Mouse (Mus musculus): ENCODE measurements around the gene Fh1. TPM values are rescaled to one million over a fixed set of nuclear protein-coding genes. Genes with fewer than 3 reads are reported as not detected.

Fh1 gene
- polyA plus RNA-seq (2012), result 27.3 and 36.3 TPM in 2 replicates

DNA sequence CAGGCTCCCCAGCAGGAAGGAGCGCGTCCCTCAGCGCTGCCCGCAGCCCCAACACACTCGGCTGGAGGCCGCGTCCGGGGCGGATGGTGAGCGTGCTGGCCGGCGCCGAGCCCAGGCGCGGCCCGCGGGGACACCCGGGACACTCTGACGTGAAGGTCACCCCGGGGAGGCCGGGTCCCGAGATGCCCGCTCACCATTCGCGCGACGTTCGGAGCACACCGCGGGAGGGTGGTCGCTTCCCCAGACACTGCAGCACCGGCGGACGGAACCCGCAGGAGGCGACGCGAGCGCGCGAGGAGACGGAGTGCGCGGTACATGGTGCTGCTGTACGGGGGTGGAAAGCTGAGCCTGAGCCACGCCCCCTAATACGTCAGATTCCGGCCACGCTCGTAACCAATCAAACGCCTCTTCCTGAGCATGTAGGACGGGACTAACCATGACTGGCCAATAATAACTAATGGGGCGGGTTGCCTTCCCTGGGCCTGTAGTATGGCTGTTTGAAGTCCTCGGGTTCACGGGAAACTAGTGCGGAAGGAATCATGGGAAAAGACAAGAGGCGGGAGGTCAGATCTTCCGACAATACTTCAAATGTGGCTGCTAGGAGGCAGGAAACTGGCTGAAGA, at the start of gene Fh1:
Gene Fh1, minus strand, starts transcription at position 379 of the 623 bp plus-strand sequence.
- TF ChIP-seq GATA1 (IDR thresholded peaks at IDR 0.05; ENCODE audit: low read length), result no peak

DNA sequence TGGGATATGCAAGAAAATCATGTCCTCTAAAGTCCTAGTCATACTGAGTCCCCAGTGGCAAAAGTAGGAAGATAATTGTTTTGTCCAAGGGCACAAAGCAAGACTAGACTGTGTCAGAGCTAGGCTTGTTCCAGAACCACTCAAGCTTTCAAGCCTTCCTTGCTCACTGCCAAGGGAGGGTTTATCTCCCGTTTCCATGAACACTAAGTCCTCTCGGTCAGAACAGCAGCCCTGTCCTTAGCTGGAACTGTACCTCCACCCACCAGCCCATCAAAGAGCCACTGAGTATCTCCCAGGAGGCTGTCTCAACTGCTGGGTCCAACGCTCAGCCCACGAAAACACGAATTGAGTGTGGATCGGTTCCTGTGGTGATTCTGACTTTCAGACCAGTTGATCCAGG, 49.7 kb upstream of the Fh1 start:
- no peak for TF ChIP-seq GATA1 (IDR thresholded peaks at IDR 0.05; ENCODE audit: low read length)

DNA sequence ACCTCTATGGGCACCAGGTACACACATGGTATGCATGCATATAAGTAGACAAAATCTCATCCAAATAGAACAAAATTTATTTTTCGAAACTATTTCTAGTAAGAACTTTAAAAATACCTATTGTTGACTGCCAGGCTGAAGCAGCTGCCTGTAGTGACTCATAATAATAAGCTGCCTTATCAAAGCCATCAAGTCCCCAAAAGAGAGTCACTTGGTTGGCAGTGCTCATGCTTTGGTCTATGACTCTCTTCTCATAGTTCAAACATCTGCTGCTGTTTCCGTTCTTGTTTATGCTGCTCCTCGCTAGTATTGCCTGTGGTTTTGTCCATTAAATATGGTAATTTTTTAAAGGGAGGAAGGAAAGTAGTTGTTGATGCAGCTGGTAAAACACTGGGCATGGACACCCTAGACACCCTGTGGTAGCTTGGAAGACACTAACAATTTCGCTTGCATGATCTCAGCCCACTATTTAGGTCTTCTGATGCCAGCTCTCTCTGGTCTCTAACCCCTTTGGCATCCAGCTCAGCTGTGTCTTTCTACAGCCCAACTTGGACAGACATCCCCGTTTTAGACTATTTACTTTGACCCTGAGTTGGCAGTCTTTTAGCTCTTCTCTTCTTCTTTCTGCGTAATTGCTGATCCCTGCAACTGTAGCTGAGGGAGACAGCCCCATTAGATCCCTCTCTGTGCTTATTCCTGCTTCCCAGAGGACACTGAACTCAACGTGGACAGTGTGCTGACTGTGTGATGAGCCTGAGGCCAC, 48.3 kb upstream of the Fh1 start:
- TF ChIP-seq GATA1 (IDR thresholded peaks at IDR 0.05; ENCODE audit: low read length), result no peak

DNA sequence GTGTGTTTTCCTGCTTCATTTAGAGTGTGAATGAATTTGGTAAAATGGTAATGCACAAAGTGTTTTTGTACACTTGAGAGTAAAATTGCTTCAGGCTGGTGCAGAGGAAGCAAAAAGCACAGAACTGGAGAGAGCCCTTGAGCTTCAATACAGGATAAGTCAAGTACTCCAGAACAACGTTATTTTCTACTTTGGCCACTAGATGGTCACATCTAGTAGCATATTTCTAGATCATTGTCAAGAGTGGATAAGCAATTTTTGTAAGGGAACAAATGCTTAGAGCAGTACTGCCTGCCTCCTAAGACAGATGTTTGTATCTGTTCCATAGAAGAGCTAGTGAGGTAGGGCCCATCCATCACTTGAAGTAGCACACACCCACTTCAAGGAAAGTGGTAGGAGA, 46.2 kb upstream of the Fh1 start:
- no peak for TF ChIP-seq GATA1 (IDR thresholded peaks at IDR 0.05; ENCODE audit: low read length)

DNA sequence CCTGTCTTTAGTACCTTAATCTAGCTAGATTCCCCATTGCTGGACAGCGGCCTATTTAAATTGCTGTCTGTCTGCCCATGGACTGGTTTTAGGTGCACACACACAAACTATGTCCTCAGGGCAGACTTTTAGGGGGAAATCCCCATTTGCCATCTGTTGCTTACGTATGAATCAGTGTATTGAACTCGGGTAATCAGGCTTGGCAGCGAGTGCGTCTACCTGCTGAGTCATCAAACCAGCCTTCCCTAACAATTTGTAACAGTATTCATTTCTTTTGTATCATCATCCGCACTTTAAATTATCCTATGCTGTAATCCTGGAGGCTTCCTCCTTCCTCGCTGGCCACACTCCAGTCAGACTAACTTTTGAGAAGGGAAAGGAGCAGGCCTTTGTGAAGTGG, 44.6 kb upstream of the Fh1 start:
- no peak for TF ChIP-seq GATA1 (IDR thresholded peaks at IDR 0.05; ENCODE audit: low read length)

DNA sequence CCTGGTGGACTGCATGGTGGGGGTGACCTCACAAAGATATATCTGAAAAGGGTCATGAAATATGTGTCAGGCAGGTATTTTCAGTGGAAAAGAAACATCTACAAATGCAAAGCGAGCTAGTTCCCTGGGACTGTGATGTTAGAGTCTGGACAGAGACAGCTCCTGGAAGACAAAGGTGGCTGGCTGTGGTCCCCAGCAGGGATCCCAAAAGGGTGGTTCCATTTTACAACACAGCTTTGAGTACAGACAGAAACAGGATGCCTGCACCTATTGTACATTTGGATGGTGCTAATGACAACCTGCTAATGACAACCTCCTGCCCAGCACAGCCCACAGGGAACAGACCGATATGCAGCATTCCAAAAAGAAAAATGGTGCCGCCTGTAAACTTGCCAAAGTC, 44.0 kb upstream of the Fh1 start:
- TF ChIP-seq GATA1 (IDR thresholded peaks at IDR 0.05; ENCODE audit: low read length), result no peak

DNA sequence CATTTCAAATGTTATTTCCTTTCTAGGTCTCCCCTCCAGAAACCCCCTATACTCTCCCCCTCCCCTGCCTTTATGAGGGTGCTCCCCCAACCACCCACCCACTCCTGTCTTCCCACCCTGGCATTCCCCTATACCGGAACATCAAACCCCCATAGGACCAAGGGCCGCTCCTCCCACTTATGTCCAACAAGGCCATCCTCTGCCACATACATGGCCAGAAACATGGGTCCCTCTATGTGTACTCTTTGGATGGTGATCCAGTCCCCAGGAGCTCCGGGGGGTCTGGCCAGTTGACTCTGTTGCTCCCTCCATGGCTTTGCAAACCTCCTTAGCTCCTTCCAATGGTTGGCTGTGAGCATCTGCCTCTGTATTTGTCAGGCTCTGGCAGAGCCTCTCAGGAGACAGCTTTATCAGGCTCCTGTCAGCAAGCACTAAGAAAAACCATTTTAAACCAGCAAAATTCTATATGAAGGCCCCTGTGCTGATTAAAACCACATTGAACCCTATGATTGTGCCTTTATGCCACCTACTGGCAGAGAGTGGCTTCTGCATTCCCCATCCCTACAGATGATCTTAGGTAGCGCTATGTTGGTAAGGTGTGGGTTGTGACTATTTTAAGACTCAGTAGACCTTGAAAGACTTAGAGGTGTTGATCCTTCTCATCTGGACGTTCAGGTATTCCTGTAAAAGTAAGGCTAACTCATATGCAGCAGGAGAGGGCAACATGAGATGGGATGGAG, 43.4 kb upstream of the Fh1 start:
- no peak for TF ChIP-seq GATA1 (IDR thresholded peaks at IDR 0.05; ENCODE audit: low read length)

DNA sequence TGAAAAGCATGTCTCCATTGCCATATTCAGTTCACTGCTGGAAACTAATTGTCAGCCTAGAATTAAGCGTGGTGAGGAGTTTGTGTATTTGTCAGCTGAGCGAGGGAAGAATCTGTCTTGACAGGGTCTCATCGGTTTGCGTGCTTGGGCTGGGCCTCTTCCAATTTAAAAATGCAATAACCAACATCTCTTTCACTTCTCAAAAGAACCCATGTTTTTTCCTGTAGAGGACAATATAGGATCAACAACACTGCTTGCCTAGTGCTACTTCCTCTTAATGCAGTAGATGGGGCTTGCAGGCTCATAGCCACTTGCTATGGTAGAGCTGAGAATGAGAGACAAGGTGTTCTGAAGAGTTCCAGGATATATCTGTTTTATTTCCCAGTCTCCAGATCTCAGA, 34.5 kb upstream of the Fh1 start:
- no peak for TF ChIP-seq GATA1 (IDR thresholded peaks at IDR 0.05; ENCODE audit: low read length)

DNA sequence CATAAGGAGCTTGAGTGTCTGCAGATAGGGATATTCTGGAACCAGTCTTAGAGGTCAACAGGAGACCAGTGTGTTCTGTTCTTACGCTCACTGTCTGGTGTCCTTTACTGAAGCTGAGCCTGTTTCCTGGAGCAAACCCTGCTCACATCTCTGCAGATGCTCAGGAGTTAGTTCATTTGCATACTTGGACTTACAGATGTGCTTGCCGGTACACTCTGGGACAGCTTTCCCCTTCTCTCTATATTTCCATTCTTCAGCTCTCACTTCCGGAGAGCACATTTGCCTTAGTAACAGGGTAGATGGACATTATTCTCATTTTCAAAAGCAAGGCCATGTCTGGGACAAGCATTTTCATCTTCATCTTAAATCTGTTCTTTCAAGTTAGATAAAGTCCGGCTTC, 23.2 kb upstream of the Fh1 start:
- TF ChIP-seq GATA1 (IDR thresholded peaks at IDR 0.05; ENCODE audit: low read length), result no peak

DNA sequence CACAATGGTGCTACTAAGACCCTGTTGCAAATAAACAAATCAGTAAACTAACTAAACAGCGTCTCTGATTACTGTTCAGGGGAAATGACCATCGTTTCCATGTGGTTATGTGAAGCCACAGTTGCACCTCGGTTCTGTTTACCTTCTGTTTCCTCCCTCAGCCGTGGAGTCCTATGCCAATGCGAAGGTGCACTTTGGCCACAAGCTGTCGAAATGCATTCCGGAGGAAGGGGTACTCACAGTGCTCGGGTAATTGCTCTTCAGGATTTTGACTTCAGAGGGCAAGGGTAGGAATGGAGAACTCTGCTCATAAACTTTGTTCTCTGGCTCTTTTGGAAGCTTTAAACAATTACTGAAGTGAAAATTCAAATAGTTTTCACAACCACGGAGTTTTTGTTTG, 21.5 kb upstream of the Fh1 start:
- no peak for TF ChIP-seq GATA1 (IDR thresholded peaks at IDR 0.05; ENCODE audit: low read length)

DNA sequence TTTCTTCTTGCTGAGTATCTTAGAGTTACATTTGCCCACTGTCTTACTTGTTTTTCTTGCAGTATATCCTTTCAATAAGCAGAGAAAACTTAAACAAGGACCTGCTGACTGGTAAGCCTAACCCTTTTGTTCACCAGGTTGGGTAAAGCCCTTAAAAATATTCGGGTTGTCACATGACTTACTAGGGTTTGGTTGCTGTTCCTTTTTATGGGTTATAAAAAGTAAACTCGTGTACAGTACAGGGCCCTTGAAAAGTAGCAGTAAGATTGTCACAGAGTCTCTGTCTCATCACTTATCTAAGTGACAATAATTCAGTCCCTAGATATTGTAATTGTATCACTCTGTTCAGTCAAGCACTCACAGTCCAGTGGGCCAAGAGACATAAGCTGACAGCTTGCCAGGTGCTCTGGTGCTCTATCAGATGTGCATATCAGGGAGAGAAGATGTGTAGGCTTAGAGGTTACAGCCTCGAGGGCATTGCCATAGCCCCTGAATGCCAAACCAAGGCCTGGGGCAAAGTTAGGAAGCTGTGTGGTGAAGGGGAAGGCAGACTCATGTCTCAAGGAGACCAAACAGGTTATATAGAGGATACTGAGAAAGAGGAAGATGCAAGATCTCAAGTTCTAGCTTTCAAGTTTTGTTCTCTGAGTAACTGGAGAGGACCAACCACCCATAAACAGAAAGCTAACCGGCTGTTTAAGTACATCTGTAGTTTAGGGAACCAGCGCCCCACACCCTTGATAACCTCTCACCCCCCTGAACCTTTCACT, 18.2 kb upstream of the Fh1 start:
- TF ChIP-seq GATA1 (IDR thresholded peaks at IDR 0.05; ENCODE audit: low read length), result no peak

DNA sequence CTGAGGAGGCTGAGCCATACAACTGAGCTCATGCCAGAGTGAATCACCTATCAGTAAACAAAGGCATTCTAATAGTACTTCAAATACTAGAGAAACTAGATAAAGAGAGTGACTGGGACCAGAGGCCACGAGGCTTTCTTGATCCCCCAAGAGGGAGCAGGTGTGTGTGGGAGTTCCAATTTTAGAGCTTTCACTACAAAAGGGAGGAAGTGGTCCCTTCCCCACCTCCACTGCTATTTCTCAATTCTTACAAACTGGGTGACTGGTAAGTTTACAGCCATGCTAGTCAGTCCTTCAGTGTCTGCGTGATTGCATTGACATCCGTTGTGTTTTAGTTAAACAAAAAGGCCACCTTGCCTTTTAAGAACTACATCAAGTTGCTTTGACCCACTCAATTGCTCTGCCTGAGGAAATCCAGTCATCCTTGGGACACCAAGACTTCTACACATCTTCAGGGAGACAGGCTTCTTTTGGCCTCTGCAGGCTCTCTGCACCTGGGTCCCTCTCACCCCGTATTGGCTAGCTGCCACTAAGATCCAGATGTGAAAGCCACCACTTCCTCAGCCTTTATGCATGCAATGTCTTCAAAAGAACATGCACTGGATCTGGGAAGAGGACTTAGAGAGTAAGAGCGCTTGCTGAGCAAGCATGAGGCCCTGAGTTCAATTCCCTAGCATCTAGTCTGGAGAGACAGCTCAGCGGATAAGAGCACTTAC, 15.2 kb upstream of the Fh1 start:
- no peak for TF ChIP-seq GATA1 (IDR thresholded peaks at IDR 0.05; ENCODE audit: low read length)

DNA sequence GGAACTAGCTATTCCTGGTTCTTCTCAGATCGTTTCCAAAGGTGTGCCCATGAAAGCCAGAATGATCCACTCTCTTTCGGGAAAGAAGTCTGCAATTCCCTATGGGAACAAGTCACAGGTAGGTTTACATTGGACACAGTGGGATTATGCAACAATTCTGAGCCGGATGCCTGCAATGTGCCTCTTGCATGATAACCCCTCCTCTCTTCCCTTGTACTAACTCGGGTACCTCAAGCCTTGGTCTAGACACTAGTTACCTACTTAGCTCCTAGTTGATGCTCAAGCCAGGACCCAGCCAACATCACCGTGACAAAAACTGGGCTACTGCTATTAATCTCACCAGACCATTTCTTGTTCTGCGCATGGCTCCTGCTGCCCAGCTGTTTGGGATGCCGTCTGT, 13.6 kb upstream of the Fh1 start:
- no peak for TF ChIP-seq GATA1 (IDR thresholded peaks at IDR 0.05; ENCODE audit: low read length)

DNA sequence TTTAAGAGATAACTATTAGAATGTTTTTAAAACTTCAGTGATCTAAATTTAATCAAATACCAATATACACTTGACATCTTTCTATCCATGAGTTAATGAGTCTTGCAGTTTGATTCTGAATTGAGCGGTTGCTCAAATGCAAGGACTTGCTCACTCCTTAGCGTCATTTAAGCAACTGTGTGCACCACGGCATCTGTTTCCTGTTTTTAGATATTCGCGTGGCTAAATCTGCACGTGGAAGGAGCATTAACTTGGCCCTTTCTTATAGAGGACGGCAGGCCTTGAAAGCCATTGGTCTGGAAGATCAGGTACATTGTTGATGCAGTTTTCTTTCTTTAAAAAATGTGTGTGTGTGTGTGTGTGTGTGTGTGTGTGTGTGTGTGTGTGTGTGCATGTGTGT, 12.2 kb upstream of the Fh1 start:
- TF ChIP-seq GATA1 (IDR thresholded peaks at IDR 0.05; ENCODE audit: low read length), result no peak

DNA sequence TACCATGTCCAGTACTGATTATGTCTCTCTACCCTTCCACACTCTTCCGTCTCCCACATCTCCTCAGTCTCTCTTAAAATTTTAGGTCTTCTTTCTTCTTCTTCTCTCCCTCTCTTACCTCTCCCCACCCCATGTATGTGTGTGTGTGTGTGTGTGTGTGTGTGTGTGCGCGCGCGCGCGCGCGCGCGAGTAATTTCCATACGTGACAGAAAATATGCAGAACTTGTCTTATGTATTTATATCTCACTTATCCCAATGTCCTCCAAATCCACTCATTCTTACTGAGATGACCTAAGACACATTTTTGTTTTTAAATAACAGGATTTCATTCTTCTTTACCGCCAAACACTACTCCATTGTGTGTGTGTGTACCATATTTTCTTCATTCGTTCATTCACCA, 7.0 kb upstream of the Fh1 start:
- no peak for TF ChIP-seq GATA1 (IDR thresholded peaks at IDR 0.05; ENCODE audit: low read length)
